Mouse (Mus musculus) lung, postnatal 14 days (tissue): Measurements from ENCODE around the gene Arhgef10l.

Source experiments
- DNase-seq: peaks from one replicate; pipeline ENCODE4 v3.0.0; 2021

The Arhgef10l gene

DNA sequence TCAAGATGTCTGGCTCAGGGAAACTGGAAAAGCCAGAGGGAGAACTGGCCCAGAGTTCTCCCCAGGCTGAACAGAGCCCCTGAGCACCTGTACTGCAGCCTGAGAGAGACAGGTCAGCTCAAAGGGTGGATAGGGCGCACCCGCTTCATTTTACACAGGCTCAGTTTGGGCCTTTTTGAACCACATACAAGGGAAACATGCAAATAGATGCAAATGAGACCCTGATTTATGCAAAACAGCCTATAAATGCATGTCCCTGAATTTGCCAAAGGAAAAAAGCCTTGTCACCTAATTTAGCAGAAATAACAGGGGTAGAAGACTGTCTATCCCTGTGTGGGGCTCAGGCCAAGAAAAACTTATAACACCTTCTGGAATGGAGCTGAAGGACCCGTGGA, 160.2 kb downstream of the Arhgef10l start:
- no peak for DNase-seq

DNA sequence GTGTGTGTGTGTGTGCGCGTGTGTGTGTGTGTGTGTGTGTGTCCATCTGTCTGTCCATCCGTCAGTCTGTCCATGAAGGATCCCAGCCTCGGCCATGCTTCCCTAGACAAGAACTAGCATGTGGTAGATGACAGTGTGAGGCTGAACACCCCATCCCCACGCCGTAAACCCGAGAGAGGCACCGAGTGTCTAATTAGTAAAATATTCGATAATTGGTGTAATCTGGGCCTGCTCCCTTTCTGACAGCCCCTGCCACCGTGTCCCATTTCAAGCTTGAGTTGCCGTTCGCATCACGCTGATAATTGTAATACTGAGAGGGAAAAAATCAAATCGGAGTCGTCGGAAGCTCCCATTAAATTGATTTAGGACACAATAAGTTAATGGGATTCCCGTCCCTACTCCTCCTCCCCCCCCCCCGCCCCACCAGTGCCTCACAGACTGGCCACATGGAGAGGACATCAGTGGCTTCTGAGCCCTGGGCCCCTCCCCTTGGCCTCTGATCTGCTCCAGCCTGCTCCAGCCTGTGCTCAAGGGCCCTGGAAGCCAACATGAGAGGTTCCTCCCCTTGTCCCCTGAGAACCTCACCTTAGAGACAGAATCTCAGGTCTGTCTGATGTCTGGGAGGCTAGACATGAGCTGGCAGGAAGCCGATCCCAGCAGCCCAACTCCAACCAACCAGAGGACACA, 160.7 kb downstream of the Arhgef10l start:
- no peak for DNase-seq

DNA sequence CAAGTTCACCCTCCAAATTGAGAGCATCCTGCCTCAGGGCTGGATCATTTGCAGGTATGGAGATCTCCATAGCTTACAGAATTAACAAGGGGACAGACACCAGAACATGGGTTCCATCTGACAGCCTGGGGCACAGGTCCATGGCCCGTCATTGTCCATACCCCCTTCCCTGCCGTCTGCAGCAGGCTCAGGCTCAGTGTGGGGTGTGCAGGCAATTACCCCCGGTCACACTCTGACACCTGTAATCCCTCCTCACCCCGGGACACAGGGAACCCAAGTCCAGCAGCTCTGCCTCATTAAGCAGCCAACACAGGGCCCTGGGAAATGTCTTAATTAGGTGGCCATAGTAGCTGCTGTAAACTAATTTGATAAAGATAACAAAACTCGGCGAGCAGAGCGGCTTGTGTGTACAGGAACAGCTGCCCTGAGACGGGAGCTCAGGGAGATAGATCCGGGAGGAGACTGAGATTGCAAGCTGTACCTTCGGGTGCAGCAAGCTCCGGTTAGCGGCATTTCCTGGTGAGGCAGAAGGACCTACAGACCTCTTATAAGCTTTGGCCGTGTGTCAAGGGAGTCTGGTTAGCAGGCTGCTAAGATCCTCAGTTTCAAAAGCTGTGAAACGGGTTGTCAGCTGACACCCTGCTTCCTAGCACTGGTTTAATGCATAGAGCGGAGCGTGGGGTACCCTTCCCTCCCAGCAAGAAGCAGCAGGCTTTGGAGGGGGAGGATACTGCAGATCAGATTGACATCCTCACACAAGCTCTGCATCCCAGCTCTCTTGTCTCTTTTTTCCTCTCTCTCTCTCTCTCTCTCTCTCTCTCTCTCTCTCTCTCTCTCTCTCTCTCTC, 161.5 kb downstream of the Arhgef10l start:
- DNase-seq = no peak

DNA sequence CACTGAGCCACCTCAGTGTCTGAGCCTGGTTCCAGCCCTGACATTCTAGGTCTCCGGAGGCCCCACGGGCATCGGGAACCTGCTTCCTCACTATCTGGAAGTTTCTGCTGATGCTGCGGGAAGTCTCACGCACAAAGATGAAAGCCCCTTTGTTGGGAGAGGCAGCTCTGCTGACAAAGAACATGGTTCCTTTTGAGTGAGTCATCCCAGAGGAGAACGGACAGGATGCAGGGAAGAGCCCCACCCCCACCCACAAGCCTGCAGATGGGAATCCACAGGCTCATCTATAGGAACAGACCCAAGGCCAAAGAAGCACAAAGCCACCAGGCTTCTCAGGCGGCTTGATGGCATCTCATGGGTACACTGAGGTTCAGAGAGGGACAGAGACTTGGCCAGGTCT, 165.0 kb downstream of the Arhgef10l start:
- DNase-seq = no peak

DNA sequence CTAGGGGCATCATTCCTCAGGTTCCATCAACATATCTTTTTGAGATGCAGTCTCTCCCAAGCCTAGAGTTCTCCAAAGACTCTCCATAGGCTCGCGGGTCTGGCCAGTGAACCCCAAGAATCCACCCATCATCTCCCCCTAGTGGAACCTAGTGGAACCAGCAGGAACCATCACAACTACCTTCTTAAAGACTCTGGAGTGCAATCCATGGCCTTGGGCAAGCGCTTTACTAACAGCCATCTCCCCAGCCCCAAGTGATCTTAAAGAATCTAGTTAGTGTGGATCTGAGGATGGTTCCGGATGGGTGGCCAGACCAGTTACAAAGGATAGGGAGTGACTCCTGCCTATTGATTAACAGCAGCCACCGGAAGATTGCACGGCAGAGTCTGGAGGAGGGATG, 166.2 kb downstream of the Arhgef10l start:
- no peak for DNase-seq

DNA sequence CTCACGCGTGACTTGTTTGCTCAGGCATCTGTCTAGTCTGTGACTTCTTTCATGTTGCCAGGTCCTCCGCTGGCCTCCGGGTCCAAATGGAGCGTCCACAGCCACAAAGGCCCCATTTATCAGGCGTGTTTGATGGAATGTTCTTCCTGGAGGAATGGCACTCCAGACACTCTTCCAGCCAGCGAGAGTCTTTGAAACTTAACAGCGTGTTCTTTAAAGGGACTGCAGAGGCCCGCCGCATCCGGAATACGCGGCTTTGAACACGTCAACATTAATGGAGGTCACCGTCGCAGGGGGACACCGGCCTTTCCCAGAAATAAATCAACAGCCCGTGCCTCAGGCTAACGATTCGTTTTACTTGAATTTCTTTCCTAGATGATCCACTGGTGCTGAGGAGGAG, 168.6 kb downstream of the Arhgef10l start:
- no peak for DNase-seq

DNA sequence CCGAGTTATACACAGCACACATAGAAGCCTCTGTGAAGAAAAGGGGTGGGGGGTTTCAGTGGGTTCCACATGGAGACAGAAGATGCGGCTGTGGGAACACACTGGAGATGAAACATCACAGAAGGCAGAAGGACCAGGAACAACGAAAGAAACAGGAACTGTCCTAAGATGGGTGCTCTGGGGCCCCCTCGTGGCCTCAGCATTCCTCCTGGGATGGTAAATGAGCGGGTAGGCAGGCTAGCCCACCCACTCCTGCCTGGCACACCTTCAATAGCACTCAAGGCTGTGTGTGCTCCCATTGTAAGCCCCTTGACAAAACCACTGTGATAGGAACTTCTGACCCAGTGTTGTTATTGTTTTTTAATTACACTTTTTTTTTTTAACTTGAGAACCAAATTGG, 174.3 kb downstream of the Arhgef10l start:
- no peak for DNase-seq

DNA sequence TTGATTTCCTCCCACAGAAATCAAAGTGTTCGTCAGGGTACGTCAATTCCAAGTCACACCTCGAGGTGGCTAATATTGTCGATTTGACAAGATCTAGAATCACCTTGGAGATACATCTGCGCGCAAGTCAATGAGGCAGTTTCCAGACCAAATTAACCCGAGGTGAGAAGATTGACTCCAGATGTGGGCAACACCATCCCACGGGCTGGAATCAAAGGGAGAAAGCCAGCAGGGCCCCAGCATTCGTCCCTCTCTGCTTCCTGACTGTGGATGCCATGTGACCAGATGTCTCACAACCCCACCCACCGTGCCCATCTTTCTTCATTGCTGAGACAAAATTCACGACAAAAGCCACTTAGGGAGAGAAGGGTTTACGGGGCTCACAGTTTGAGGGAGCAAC, 180.4 kb downstream of the Arhgef10l start:
- DNase-seq = no peak

DNA sequence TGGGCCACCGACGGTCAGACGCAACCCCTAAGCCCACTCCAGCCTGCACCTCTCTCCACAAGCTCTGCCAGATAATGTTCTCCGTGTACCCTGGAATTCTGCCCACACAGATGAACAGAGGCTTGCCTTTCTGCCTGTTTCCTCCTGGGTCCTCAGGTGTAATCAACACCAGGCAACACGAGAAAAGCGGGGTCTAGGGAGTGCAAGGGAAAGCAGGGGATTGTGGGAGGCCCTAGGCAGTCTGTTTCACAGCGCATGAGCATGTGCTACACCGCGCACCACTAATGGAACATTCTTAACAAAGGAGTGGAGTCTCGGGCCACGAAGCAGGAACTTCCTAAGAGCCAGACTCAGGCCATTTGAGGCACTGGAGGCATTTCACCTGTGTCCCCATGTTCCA, 182.7 kb downstream of the Arhgef10l start:
- no peak for DNase-seq

DNA sequence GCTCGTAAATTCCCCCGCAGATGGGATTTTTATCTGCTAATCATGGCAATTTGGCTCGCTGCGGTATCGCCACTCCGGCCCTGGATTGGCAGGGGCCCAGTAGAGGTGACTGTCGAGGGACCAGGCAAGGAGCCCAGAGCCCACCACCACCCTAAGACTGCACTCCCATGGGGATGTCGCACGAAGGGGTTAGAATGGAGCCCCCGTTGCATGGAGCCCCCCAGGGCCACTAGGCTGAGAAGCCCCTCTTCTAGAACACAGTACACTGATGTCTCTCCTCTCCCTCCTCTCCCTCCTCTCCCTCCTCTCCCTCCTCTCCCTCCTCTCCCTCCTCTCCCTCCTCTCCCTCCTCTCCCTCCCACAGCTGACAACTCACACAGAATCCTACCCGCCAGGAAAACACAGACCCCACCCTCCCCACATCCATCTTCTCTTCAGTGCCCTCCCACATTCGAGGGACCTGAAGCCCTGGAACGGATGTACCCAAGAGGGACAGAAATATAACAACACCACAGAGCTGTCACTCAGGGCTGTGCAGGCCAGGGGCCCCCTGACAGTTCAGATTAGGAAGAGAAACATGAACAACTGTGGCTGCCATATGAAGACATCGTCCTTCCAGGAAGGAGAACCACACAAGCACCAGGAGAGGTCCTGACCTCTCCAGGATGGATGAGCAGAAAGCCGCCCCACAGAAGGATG, 185.3 kb downstream of the Arhgef10l start:
- DNase-seq = no peak

DNA sequence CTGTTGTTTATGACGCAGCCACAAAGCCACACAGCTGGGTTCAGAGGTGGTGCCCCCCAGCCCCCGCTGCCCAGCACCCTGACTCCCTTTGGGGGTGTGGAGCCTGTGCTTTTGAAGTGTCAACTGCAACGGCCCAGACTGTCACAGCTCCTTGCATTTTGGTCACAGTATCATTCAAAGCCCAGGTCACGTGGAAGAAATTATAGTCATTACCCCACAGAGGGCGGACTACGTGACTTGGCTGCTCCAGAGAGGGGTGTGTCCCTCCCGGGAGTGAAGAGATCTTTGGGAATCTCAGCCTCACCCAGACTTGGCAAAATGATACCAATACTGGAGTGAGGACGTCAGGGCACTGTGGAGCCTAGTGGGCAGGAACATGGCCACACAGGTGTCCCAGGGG, 190.6 kb downstream of the Arhgef10l start:
- DNase-seq = no peak

DNA sequence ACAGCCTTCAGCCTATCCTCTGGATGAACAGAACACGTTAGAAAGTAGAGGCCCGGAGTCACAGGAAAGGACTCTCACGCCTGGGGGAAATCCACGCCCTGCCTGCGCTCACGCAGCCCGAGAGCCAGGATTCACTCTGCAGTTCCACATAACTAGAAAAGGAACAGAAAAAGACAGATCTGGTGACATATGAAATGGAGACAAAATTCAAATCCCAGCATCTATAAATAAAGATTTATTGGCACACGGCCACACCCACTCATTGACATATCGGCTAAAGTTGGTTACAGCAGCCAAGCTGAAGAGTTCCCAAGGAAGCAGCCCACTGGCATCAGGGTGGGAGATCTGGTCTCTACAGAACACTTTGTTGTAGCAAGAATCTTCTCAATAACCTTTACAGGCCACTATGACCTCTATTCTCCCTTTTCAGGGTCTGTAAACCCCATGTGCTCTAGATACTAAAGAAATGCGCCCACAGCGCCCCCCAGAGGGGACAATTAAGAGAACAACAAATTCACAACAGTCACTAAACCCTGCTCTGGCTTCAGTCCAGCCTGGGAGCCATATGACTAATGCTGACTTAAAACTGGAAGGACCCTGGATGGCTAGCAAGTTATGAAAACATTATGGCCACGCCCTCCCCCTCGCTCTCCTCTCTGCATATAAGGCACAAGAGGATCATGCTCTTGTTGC, 195.9 kb downstream of the Arhgef10l start:
- DNase-seq = no peak

DNA sequence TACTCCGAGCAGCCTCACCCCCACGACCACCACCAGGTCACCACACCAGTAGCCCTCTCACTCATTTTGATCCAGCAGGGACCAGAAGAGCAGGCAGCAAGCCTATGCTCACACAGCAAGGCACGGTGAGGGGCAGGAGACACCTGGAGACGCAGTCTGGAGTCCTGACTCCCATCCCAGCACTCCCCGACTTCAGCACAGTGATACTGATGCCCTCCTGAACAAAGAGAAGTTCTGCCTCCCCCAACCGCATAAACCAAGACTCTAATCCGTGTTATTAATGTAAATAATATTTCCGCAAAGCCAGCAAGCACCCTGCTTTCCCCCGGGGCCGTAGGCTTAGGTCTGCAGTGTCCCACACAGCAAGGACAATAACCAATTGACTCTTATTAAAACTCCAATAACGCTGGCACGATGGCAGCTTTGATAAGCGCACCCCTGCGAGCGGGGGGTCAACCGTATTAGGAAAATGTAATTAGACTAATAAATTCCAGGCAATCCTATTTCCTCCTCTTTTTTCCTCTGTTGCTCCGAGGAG, 198.5 kb downstream of the Arhgef10l start:
- DNase-seq = no peak
